Mouse (Mus musculus) limb, embryonic 12.5 days (tissue): Measurements from ENCODE around the gene Slc9b1. TPM values are rescaled to one million over a fixed set of nuclear protein-coding genes. Genes with fewer than 3 reads are reported as not detected.

ENCODE experiments used
- ATAC-seq: fragments of 200-750 bp; cut with Nextera tagmentation; 2 replicates; pipeline ENCODE4 v1.8.0; 2017; ENCODE audit warnings: low read depth, moderate TSS enrichment; ENCODE audit not compliant: insufficient number of reproducible peaks, insufficient read depth, low FRiP score, low TSS enrichment
- H3K27ac ChIP-seq: fragments of 300-500 bp; sonication (generic); 2 replicates; pipeline ENCODE4 v1.5.1; 2016; ENCODE audit warnings: mild to moderate bottlenecking, moderate library complexity
- H3K27me3 ChIP-seq: fragments of 300-500 bp; sonication (generic); 2 replicates; pipeline ENCODE4 v1.6.1; 2016; ENCODE audit warnings: mild to moderate bottlenecking, moderate library complexity
- H3K36me3 ChIP-seq: fragments of 300-500 bp; sonication (generic); 2 replicates; pipeline ENCODE4 v1.6.1; 2016; ENCODE audit warnings: mild to moderate bottlenecking, moderate library complexity
- H3K4me1 ChIP-seq: fragments of 300-500 bp; sonication (generic); replicated peaks from 2 replicates; pipeline ENCODE4 v1.6.1; 2016
- H3K4me2 ChIP-seq: fragments of 300-500 bp; sonication (generic); 2 replicates; pipeline ENCODE4 v1.6.1; 2016; ENCODE audit warnings: mild to moderate bottlenecking, moderate library complexity
- H3K4me3 ChIP-seq: fragments of 300-500 bp; sonication (generic); replicated peaks from 2 replicates; pipeline ENCODE4 v1.5.1; 2016; ENCODE audit warnings: mild to moderate bottlenecking
- H3K9ac ChIP-seq: fragments of 300-500 bp; sonication (generic); replicated peaks from 2 replicates; pipeline ENCODE4 v1.6.1; 2016; ENCODE audit warnings: mild to moderate bottlenecking, moderate library complexity
- H3K9me3 ChIP-seq: fragments of 300-500 bp; sonication (generic); 2 replicates; pipeline ENCODE4 v1.6.1; 2016; ENCODE audit warnings: mild to moderate bottlenecking, moderate library complexity
- WGBS: fragments of 180-500 bp; shearing (Covaris S2); methylation state at CpG from one replicate; pipeline ENCODE4 v1.1.7; 2016; 5-methylcytosine and 5-hydroxymethylcytosine counted together
- polyA plus RNA-seq: library from polyadenylated mRNA; unstranded; fragments of >200 nt; fragmentation: Nextera tagmentation; extraction: Ambion mirVana; gene quantifications from 2 replicates; pipeline ENCODE4 v1.2.1, GENCODE M21; 2016

Gene Slc9b1
- polyA plus RNA-seq, 1 experiment from 2014 or later = 0.49 TPM

- no peak overlapping the region for H3K4me2 ChIP-seq
- no peaks in the 10 kb centered on the region for H3K9me3 ChIP-seq
- no peak overlapping the region for H3K9ac ChIP-seq
- H3K27me3 ChIP-seq = no peaks in the 10 kb centered on the region
- 92% methylated on average over 4 of the region's 4 CpGs for WGBS
- H3K4me1 ChIP-seq = no peaks in the 10 kb centered on the region
- H3K4me3 ChIP-seq = no peak overlapping the region
- no peak for ATAC-seq
- H3K27ac ChIP-seq = no peak overlapping the region
- H3K36me3 ChIP-seq = no peaks in the 10 kb centered on the region
Measured at GRCm38 (mm10) chr3:135379868-135380267, 32.0 kb downstream of the Slc9b1 start.

DNA sequence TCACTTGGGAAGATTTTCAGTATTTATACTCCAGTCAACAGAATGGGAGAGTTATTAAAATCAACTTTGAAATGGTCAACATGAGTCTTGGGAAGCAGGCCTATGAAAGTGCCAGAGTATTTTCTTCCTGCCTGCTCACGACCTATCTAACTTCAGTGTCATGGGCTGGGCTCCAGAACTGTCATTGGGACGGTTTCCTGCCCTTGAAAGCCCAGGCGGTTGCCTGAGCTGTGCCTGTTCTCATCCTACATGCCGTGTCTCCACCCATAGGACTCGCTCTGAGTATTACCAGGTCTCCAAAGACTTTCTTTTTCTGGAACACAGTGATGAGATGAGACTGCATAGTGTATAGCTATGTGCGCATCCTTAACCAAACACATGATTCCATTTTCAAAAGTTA is 45.4 kb downstream of the Slc9b1 start:
- WGBS = 80% methylated on average over 6 of the region's 6 CpGs
- no peak for ATAC-seq

DNA sequence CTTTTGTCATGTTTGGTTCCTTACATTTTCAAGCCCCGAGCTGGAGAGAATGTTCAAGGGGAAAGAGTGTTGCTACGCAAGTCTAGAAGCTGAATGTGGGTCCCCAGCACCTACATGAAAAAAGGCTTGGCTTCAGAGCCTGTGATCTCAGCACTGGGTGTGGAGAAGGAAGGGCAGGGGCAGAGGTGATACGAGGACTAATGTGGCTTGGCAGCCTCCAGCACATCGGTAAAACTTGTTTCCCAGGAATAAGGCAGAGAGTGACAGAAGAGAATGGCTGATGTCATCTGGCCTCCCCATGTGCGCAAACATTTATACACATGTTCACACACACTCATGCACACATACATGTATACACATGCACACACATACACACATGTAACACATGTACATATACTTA is 47.3 kb downstream of the Slc9b1 start:
- 78% methylated on average over 5 of the region's 5 CpGs for WGBS
- no peaks in the 10 kb centered on the region for H3K9me3 ChIP-seq
- no peak overlapping the region for H3K9ac ChIP-seq
- no peak overlapping the region for H3K4me2 ChIP-seq
- ATAC-seq = no peak
- no peaks in the 10 kb centered on the region for H3K36me3 ChIP-seq
- H3K27ac ChIP-seq = no peak overlapping the region
- no peak overlapping the region for H3K4me3 ChIP-seq
- H3K4me1 ChIP-seq = no peaks in the 10 kb centered on the region
- no peaks in the 10 kb centered on the region for H3K27me3 ChIP-seq

More for the DNA sequence above, 45.4 kb downstream of the Slc9b1 start:
- H3K9ac ChIP-seq = no peak overlapping the region
- H3K36me3 ChIP-seq = no peaks in the 10 kb centered on the region
- H3K9me3 ChIP-seq = no peaks in the 10 kb centered on the region
- no peak overlapping the region for H3K4me2 ChIP-seq
- no peak overlapping the region for H3K4me3 ChIP-seq
- no peaks in the 10 kb centered on the region for H3K27me3 ChIP-seq
- H3K27ac ChIP-seq = no peak overlapping the region
- H3K4me1 ChIP-seq = no peaks in the 10 kb centered on the region

GRCm38 (mm10) chr3:135396081-135396480 is 48.3 kb downstream of the Slc9b1 start:
- Histone ChIP-seq H3K4me3 (no peak overlapping the region), H3K9me3 (no peaks in the 10 kb centered on the region), H3K4me2 (no peak overlapping the region), H3K9ac (no peak overlapping the region), H3K4me1 (no peaks in the 10 kb centered on the region), H3K27me3 (no peaks in the 10 kb centered on the region), H3K36me3 (no peaks in the 10 kb centered on the region), H3K27ac (no peak overlapping the region)
- no peak for ATAC-seq
- 64% methylated on average over 6 of the region's 6 CpGs for WGBS

- Histone ChIP-seq H3K4me1 (0 out of 2 replicates have a peak, but pooled peaks cover 2% of the 10 kb centered on the region), H3K27me3 (no peaks in the 10 kb centered on the region), H3K9me3 (no peaks in the 10 kb centered on the region), H3K4me2 (no peak overlapping the region), H3K4me3 (no peak overlapping the region), H3K27ac (no peak overlapping the region), H3K9ac (no peak overlapping the region), H3K36me3 (no peaks in the 10 kb centered on the region)
- ATAC-seq = no peak
Measured at GRCm38 (mm10) chr3:135397112-135397511, 49.3 kb downstream of the Slc9b1 start.

DNA sequence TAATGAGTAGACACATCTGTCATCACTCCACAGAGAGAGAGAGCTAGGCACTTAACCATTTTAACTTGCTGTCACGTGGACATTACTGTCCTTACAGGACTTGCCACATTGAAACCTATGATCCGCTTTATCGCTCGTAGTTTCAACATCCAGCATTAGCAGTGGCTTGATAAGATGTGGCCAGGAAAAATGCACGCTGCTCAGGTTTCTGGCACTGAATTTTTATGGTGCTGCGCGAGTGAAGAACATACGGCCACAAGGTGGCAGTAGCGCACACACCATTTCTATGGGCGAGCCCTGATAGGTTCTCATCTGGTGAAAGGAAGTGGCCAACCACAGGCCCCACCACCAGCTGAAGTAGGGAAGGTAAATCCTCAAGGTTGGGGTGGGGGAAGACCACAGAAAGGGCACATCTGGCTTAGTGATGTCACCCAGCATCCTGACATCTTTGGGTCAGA is 54.4 kb downstream of the Slc9b1 start:
- Histone ChIP-seq H3K27me3 (no peaks in the 10 kb centered on the region), H3K36me3 (peaks cover 17% of the 10 kb centered on the region), H3K9me3 (no peaks in the 10 kb centered on the region), H3K4me3 (no peak overlapping the region), H3K4me1 (peaks cover 3% of the 10 kb centered on the region; the same call in 1 of the 2 replicates), H3K27ac (no peak overlapping the region), H3K9ac (no peak overlapping the region), H3K4me2 (no peak overlapping the region)
- ATAC-seq = peak; percentile 64; the same call in 1 of the 2 replicates
- 13% methylated on average over 10 of the region's 10 CpGs for whole genome bisulfite sequencing

GRCm38 (mm10) chr3:135403211-135403610 is 55.4 kb downstream of the Slc9b1 start:
- no peak overlapping the region for H3K4me3 ChIP-seq
- no peak for ATAC-seq
- 86% methylated on average over 9 of the region's 9 CpGs for WGBS
- no peak overlapping the region for H3K4me2 ChIP-seq
- no peak overlapping the region for H3K9ac ChIP-seq
- peaks cover 21% of the 10 kb centered on the region for H3K36me3 ChIP-seq
- no peaks in the 10 kb centered on the region for H3K27me3 ChIP-seq
- no peaks in the 10 kb centered on the region for H3K9me3 ChIP-seq
- H3K4me1 ChIP-seq = peaks cover 3% of the 10 kb centered on the region; the same call in 1 of the 2 replicates
- no peak overlapping the region for H3K27ac ChIP-seq

GRCm38 (mm10) chr3:135403856-135404255 is 56.0 kb downstream of the Slc9b1 start:
- Histone ChIP-seq H3K9ac (no peak overlapping the region), H3K27me3 (no peaks in the 10 kb centered on the region), H3K36me3 (peaks cover 24% of the 10 kb centered on the region), H3K4me3 (no peak overlapping the region), H3K4me1 (peaks cover 3% of the 10 kb centered on the region; the same call in 1 of the 2 replicates), H3K9me3 (no peaks in the 10 kb centered on the region), H3K4me2 (no peak overlapping the region), H3K27ac (no peak overlapping the region)
- WGBS = 75% methylated on average over 5 of the region's 5 CpGs
- ATAC-seq = no peak

DNA sequence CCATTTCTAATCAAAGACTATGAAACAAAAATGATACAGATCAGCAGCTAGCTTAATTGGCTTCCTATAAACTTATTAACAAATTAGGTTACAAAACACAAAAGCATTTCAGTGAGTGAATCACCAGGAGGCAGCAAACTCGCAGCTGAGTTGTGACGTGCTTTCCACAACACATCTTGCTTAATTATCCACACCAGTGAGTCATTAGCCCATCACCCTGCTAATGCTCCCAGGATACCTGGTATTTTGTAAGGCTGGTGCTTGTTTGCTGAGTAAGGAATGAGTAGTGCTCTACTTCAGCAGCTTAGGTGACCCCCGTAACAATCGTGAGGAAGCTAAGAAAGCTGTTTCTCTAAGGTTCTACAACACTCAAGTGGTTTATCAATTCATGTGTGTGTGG is 56.8 kb downstream of the Slc9b1 start:
- H3K9me3 ChIP-seq = peaks cover 3% of the 10 kb centered on the region; the same call in 1 of the 2 replicates
- H3K4me3 ChIP-seq = no peak overlapping the region
- WGBS = 72% methylated on average over 4 of the region's 4 CpGs
- no peak for ATAC-seq
- no peak overlapping the region for H3K4me2 ChIP-seq
- no peaks in the 10 kb centered on the region for H3K27me3 ChIP-seq
- H3K36me3 ChIP-seq = peaks cover 31% of the 10 kb centered on the region
- no peak overlapping the region for H3K9ac ChIP-seq
- no peak overlapping the region for H3K27ac ChIP-seq
- H3K4me1 ChIP-seq = peaks cover 3% of the 10 kb centered on the region; the same call in 1 of the 2 replicates

GRCm38 (mm10) chr3:135407351-135407750 is 59.5 kb downstream of the Slc9b1 start:
- Histone ChIP-seq H3K36me3 (peaks cover 43% of the 10 kb centered on the region), H3K27me3 (no peaks in the 10 kb centered on the region), H3K9ac (no peak overlapping the region), H3K4me2 (no peak overlapping the region), H3K9me3 (peaks cover 4% of the 10 kb centered on the region; the same call in 1 of the 2 replicates), H3K4me3 (no peak overlapping the region), H3K4me1 (no peaks in the 10 kb centered on the region; the same call in 1 of the 2 replicates), H3K27ac (no peak overlapping the region)
- 82% methylated on average over 9 of the region's 9 CpGs for whole genome bisulfite sequencing
- no peak for ATAC-seq

DNA sequence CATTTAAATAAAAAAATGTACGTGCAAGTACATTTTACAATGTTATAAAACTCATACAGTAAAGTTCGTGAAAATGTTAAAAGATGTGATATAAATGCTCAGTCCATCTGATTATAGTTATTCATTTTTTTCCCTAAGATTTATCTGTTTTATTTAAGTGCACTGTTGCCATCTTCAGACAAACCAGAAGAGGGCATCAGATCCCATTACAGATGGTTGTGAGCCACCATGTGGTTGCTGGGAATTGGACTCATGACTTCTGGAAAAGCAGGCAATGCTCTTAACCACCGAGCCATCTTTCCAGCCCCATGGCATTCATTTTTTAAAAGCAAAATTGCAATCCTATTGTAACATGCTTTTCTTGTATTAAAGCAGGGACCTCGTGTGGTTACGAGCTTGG is 61.4 kb downstream of the Slc9b1 start:
- 91% methylated on average over 5 of the region's 5 CpGs for WGBS
- H3K4me3 ChIP-seq = no peak overlapping the region
- H3K9ac ChIP-seq = no peak overlapping the region
- H3K9me3 ChIP-seq = peaks cover 4% of the 10 kb centered on the region; the same call in 1 of the 2 replicates
- H3K4me2 ChIP-seq = no peak overlapping the region
- peaks cover 43% of the 10 kb centered on the region for H3K36me3 ChIP-seq
- no peak for ATAC-seq
- peaks cover 13% of the 10 kb centered on the region for H3K4me1 ChIP-seq
- no peaks in the 10 kb centered on the region for H3K27me3 ChIP-seq
- H3K27ac ChIP-seq = no peak overlapping the region

DNA sequence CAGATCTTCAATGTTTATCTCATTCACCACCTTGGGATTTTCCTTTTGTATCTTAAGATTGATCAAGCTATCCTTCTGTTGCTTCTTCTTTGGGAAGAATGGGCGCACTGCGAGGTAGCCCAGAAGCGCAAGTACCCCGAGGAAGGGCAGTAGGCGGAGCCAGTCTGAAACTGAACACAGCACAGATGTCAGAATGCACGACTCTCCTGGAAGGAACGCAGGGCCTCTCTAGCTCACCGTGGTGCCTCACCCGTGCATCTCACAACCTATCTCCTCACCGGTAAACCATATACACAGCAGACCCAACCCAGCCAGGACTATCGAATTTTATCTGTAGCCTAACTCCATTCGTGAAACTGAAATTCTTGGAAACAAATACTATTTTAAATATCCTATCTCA is 63.2 kb downstream of the Slc9b1 start:
- WGBS = 91% methylated on average over 12 of the region's 12 CpGs
- Histone ChIP-seq H3K4me2 (no peak overlapping the region), H3K4me3 (no peak overlapping the region), H3K27ac (no peak overlapping the region), H3K27me3 (no peaks in the 10 kb centered on the region), H3K4me1 (peaks cover 14% of the 10 kb centered on the region), H3K36me3 (peaks cover 38% of the 10 kb centered on the region), H3K9me3 (peaks cover 4% of the 10 kb centered on the region; the same call in 1 of the 2 replicates), H3K9ac (no peak overlapping the region)
- ATAC-seq = no peak
